In the genomic region with DNA sequence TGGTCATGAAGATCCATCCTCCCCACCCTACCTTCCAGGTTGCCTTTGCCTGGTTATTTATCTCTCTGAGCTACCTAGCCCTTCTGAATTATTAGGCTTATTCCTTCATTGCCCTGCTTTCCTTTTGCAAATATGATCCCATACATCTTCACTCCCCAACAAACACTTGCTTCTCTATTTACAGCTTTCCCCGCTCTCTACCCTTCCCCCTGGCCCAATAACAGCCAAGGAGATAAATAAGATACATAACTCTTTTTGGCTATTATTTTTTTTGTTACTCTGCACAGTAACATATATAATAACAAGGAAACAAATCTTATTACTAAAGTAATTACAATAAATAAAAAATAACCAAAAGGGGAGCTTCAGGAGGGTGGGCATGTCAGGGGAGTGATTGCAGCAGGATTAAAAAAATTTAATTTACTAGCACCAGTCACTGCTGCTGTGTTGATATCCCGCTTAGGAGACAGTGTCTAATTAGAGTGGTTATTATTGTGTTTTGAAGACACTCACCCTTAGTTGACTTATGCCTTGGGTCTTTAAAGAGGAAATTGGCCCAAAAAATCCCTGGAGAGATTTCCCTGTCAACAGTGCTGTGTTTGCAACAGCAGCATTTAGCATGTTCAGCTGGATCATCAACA, we compare ENCODE assay signal across 22 mouse cellular contexts.
"Had no signal": no experiment of that assay in that cellular context is flagged by ENCODE, and none has a peak within 500 bp of the region (broad histone marks: within the 10 kb centered on the region; RNA-seq: fewer than 3 reads in every experiment).

No protein-coding gene starts in this region.

- H3K36me3 ChIP-seq: hindbrain, embryonic 10.5 days; hindbrain, embryonic 12.5 days; intestine, embryonic 15.5 days; limb, embryonic 13.5 days; limb, embryonic 15.5 days; liver, embryonic 12.5 days had no signal

- H3K9ac ChIP-seq: hindbrain, embryonic 12.5 days; hindbrain, embryonic 14.5 days; intestine, embryonic 15.5 days; limb, embryonic 13.5 days; limb, embryonic 15.5 days; liver, embryonic 12.5 days had no signal

- H3K9me3 ChIP-seq: hindbrain, embryonic 10.5 days; hindbrain, embryonic 12.5 days; intestine, embryonic 15.5 days; limb, embryonic 13.5 days; limb, embryonic 15.5 days; liver, embryonic 12.5 days had no signal

- H3K4me3 ChIP-seq: gastrocnemius, adult 2 months; heart, adult 2 months; hindbrain, embryonic 10.5 days; hindbrain, embryonic 12.5 days; intestine, embryonic 15.5 days; layer of hippocampus, adult 2 months; limb, embryonic 13.5 days; limb, embryonic 15.5 days; liver, embryonic 12.5 days had no signal

- H3K4me1 ChIP-seq: hindbrain, embryonic 12.5 days; intestine, embryonic 15.5 days; limb, embryonic 13.5 days; limb, embryonic 15.5 days; liver, embryonic 12.5 days had no signal

- H3K27ac ChIP-seq: gastrocnemius, adult 2 months; heart, adult 2 months; hindbrain, embryonic 10.5 days; hindbrain, embryonic 12.5 days; hindbrain, embryonic 14.5 days; intestine, embryonic 15.5 days; layer of hippocampus, adult 2 months; limb, embryonic 13.5 days; limb, embryonic 15.5 days; liver, embryonic 12.5 days had no signal

- H3K4me2 ChIP-seq: heart, embryonic 11.5 days; hindbrain, embryonic 12.5 days; hindbrain, embryonic 14.5 days; intestine, embryonic 15.5 days; limb, embryonic 13.5 days; limb, embryonic 15.5 days; liver, embryonic 12.5 days had no signal

- DNase-seq: gastrocnemius, adult 2 months; gastrocnemius, postnatal 10 days; gastrocnemius, postnatal 25 days; heart, adult 2 months; heart, postnatal 4 days; kidney, adult 18-20 months; kidney, adult 8-10 months; kidney, postnatal 14 days; kidney, postnatal 4 days; left cerebral cortex, postnatal 4 days had no signal

- H3K27me3 ChIP-seq: hindbrain, embryonic 12.5 days; intestine, embryonic 15.5 days; limb, embryonic 13.5 days; limb, embryonic 15.5 days; liver, embryonic 12.5 days had no signal

- ATAC-seq: hindbrain, embryonic 16.5 days; inflammation-experienced regulatory T-cells, adult 6 months; intestine, embryonic 15.5 days; intestine, postnatal 0 days; liver, embryonic 12.5 days had no signal
